Mouse (Mus musculus) layer of hippocampus, adult 6 months (tissue): ENCODE data around the gene Gm20824. TPM values are rescaled to one million over a fixed set of nuclear protein-coding genes. Genes with fewer than 3 reads are reported as not detected.

Source experiments
- long read RNA-seq, 2 experiments: library from polyadenylated mRNA; unstranded; transcript quantifications; one replicate each; pipeline ENCODE4 v2.0.0; 2019 to 2020
- polyA plus RNA-seq: library from polyadenylated mRNA; unstranded; fragments of <200 nt; fragmentation: Nextera tagmentation; gene quantifications from 2 replicates; pipeline ENCODE4 v1.2.3, GENCODE M21; 2021

Gene Gm20824
- not detected in 2 replicates for polyA plus RNA-seq
- long read RNA-seq, experiment 1 = 0 reads
- long read RNA-seq, experiment 2 = 0 reads

GRCm38 (mm10) chrY:8257607-8258006 is at the start of gene Gm20824:
TSS of gene Gm20824 (plus strand) at chrY:8257907.

Other genes with a start within 250 kb of the Gm20824 start
- not detected in 2 replicates for gene Gm20825, start 186.4 kb upstream of the Gm20824 start, polyA plus RNA-seq